Mouse (Mus musculus): ENCODE data around the gene Bcl2. TPM values are rescaled to one million over a fixed set of nuclear protein-coding genes. Genes with fewer than 3 reads are reported as not detected.

The Bcl2 gene
- polyA plus RNA-seq, 1 experiment from 2014 or later = 13.4 TPM

GRCm38 (mm10) chr1:106630973-106631372 lies 83.1 kb downstream of the Bcl2 start:
- H3K9ac ChIP-seq (ENCODE audit: low read length) = no peak overlapping the region
- 60% methylated on average over 2 of the region's 2 CpGs for WGBS
- no peaks in the 10 kb centered on the region for H3K27me3 ChIP-seq (replicated peaks; ENCODE audit: control insufficient read depth, insufficient read depth, low read length)
- H3K4me1 ChIP-seq (replicated peaks; ENCODE audit: control insufficient read depth, insufficient read depth, low read length) = peaks cover 25% of the 10 kb centered on the region
- H3K9me3 ChIP-seq (ENCODE audit: control insufficient read depth, low read length) = no peaks in the 10 kb centered on the region
- ATAC-seq (replicated peaks; ENCODE audit: low FRiP score, low TSS enrichment, low read depth) (no peak), DNase-seq (ENCODE audit: low spot score) (no peak)
- no peaks in the 10 kb centered on the region for H3K36me3 ChIP-seq (ENCODE audit: control insufficient read depth, insufficient read depth, low read length)
- no peak overlapping the region for H3K4me2 ChIP-seq (ENCODE audit: low read length)
- no peak overlapping the region for H3K27ac ChIP-seq (ENCODE audit: low read depth)
- no peak overlapping the region for H3K4me3 ChIP-seq (ENCODE audit: low read depth, low read length)

- Histone ChIP-seq H3K9me3 (ENCODE audit: control insufficient read depth, low read length) (no peaks in the 10 kb centered on the region), H3K27ac (ENCODE audit: low read depth) (peak overlapping the region; percentile 70), H3K27me3 (replicated peaks; ENCODE audit: control insufficient read depth, insufficient read depth, low read length) (no peaks in the 10 kb centered on the region), H3K4me2 (ENCODE audit: low read length) (peak overlapping the region; percentile 28), H3K4me3 (ENCODE audit: low read depth, low read length) (no peak overlapping the region), H3K36me3 (ENCODE audit: control insufficient read depth, insufficient read depth, low read length) (no peaks in the 10 kb centered on the region), H3K9ac (ENCODE audit: low read length) (no peak overlapping the region), H3K4me1 (replicated peaks; ENCODE audit: control insufficient read depth, insufficient read depth, low read length) (peaks cover 22% of the 10 kb centered on the region)
- 10% methylated on average over 4 of the region's 4 CpGs for WGBS
- peak; percentile 63 for DNase-seq (ENCODE audit: low spot score)
- no peak; the same call in 1 of the 2 replicates for ATAC-seq (replicated peaks; ENCODE audit: low FRiP score, low TSS enrichment, low read depth)
These were observed 84.0 kb downstream of the Bcl2 start for GRCm38 (mm10) chr1:106629931-106630682.

- Histone ChIP-seq H3K27ac (ENCODE audit: low read depth) (peak overlapping the region; percentile 70), H3K4me3 (ENCODE audit: low read depth, low read length) (no peak overlapping the region), H3K9ac (ENCODE audit: low read length) (0 out of 2 replicates have a peak overlapping the region, but pooled peaks have one; percentile 8), H3K36me3 (ENCODE audit: control insufficient read depth, insufficient read depth, low read length) (no peaks in the 10 kb centered on the region), H3K4me1 (replicated peaks; ENCODE audit: control insufficient read depth, insufficient read depth, low read length) (peaks cover 22% of the 10 kb centered on the region), H3K4me2 (ENCODE audit: low read length) (peak overlapping the region; percentile 28), H3K27me3 (replicated peaks; ENCODE audit: control insufficient read depth, insufficient read depth, low read length) (no peaks in the 10 kb centered on the region), H3K9me3 (ENCODE audit: control insufficient read depth, low read length) (no peaks in the 10 kb centered on the region)
- ATAC-seq (replicated peaks; ENCODE audit: low FRiP score, low TSS enrichment, low read depth) (peak; percentile 60), DNase-seq (ENCODE audit: low spot score) (no peak)
- 5% methylated on average over 4 of the region's 4 CpGs for WGBS
These were observed 84.6 kb downstream of the Bcl2 start for GRCm38 (mm10) chr1:106629470-106629830.

- Histone ChIP-seq H3K9ac (ENCODE audit: low read length) (no peak overlapping the region), H3K4me1 (replicated peaks; ENCODE audit: control insufficient read depth, insufficient read depth, low read length) (peaks cover 22% of the 10 kb centered on the region), H3K4me2 (ENCODE audit: low read length) (no peak overlapping the region; the same call in 1 of the 2 replicates), H3K4me3 (ENCODE audit: low read depth, low read length) (no peak overlapping the region), H3K27ac (ENCODE audit: low read depth) (peak overlapping the region; percentile 70), H3K27me3 (replicated peaks; ENCODE audit: control insufficient read depth, insufficient read depth, low read length) (no peaks in the 10 kb centered on the region), H3K36me3 (ENCODE audit: control insufficient read depth, insufficient read depth, low read length) (no peaks in the 10 kb centered on the region), H3K9me3 (ENCODE audit: control insufficient read depth, low read length) (no peaks in the 10 kb centered on the region)
- peak; percentile 52; the same call in 1 of the 2 replicates for ATAC-seq (replicated peaks; ENCODE audit: low FRiP score, low TSS enrichment, low read depth)
- 22% methylated on average over 3 of the region's 3 CpGs for WGBS
- no peak for DNase-seq (ENCODE audit: low spot score)
These were observed 85.2 kb downstream of the Bcl2 start for GRCm38 (mm10) chr1:106628718-106629469.

- ATAC-seq (replicated peaks; ENCODE audit: low FRiP score, low TSS enrichment, low read depth) = no peak
- Histone ChIP-seq H3K4me1 (replicated peaks; ENCODE audit: control insufficient read depth, insufficient read depth, low read length) (peaks cover 22% of the 10 kb centered on the region), H3K27me3 (replicated peaks; ENCODE audit: control insufficient read depth, insufficient read depth, low read length) (no peaks in the 10 kb centered on the region), H3K4me3 (ENCODE audit: low read depth, low read length) (no peak overlapping the region), H3K4me2 (ENCODE audit: low read length) (no peak overlapping the region), H3K9ac (ENCODE audit: low read length) (no peak overlapping the region), H3K36me3 (ENCODE audit: control insufficient read depth, insufficient read depth, low read length) (no peaks in the 10 kb centered on the region), H3K9me3 (ENCODE audit: control insufficient read depth, low read length) (no peaks in the 10 kb centered on the region), H3K27ac (ENCODE audit: low read depth) (no peak overlapping the region)
- no peak for DNase-seq (ENCODE audit: low spot score)
These were observed 85.8 kb downstream of the Bcl2 start for GRCm38 (mm10) chr1:106628279-106628678.

- Histone ChIP-seq H3K9ac (ENCODE audit: low read length) (no peak overlapping the region), H3K36me3 (ENCODE audit: control insufficient read depth, insufficient read depth, low read length) (no peaks in the 10 kb centered on the region), H3K4me1 (replicated peaks; ENCODE audit: control insufficient read depth, insufficient read depth, low read length) (peaks cover 22% of the 10 kb centered on the region), H3K4me2 (ENCODE audit: low read length) (no peak overlapping the region), H3K9me3 (ENCODE audit: control insufficient read depth, low read length) (no peaks in the 10 kb centered on the region), H3K27me3 (replicated peaks; ENCODE audit: control insufficient read depth, insufficient read depth, low read length) (no peaks in the 10 kb centered on the region), H3K4me3 (ENCODE audit: low read depth, low read length) (no peak overlapping the region), H3K27ac (ENCODE audit: low read depth) (no peak overlapping the region)
- no peak for DNase-seq (ENCODE audit: low spot score)
- 51% methylated on average over 5 of the region's 5 CpGs for WGBS
- ATAC-seq (replicated peaks; ENCODE audit: low FRiP score, low TSS enrichment, low read depth) = no peak
These were observed 86.8 kb downstream of the Bcl2 start for GRCm38 (mm10) chr1:106627241-106627640.

- DNase-seq (ENCODE audit: low spot score) = no peak
These were observed 93.7 kb downstream of the Bcl2 start for GRCm38 (mm10) chr1:106620174-106620931.

GRCm38 (mm10) chr1:106618814-106619213 lies 95.3 kb downstream of the Bcl2 start:
- no peak overlapping the region for H3K9ac ChIP-seq (ENCODE audit: low read length)

More at GRCm38 (mm10) chr1:106620174-106620931, 93.7 kb downstream of the Bcl2 start:
- H3K9me3 ChIP-seq (ENCODE audit: control insufficient read depth, low read length) = no peaks in the 10 kb centered on the region
- H3K4me3 ChIP-seq (ENCODE audit: low read depth, low read length) = no peak overlapping the region
- no peaks in the 10 kb centered on the region for H3K36me3 ChIP-seq (ENCODE audit: control insufficient read depth, insufficient read depth, low read length)
- H3K4me2 ChIP-seq (ENCODE audit: low read length) = no peak overlapping the region
- H3K27me3 ChIP-seq (replicated peaks; ENCODE audit: control insufficient read depth, insufficient read depth, low read length) = no peaks in the 10 kb centered on the region
- WGBS = 73% methylated on average over 3 of the region's 3 CpGs
- no peak for ATAC-seq (replicated peaks; ENCODE audit: low FRiP score, low TSS enrichment, low read depth)
- no peaks in the 10 kb centered on the region; the same call in 1 of the 2 replicates for H3K4me1 ChIP-seq (replicated peaks; ENCODE audit: control insufficient read depth, insufficient read depth, low read length)
- no peak overlapping the region for H3K9ac ChIP-seq (ENCODE audit: low read length)
- no peak overlapping the region for H3K27ac ChIP-seq (ENCODE audit: low read depth)

More at GRCm38 (mm10) chr1:106618814-106619213, 95.3 kb downstream of the Bcl2 start:
- 72% methylated on average over 3 of the region's 3 CpGs for WGBS
- no peaks in the 10 kb centered on the region; the same call in 1 of the 2 replicates for H3K4me1 ChIP-seq (replicated peaks; ENCODE audit: control insufficient read depth, insufficient read depth, low read length)
- H3K27me3 ChIP-seq (replicated peaks; ENCODE audit: control insufficient read depth, insufficient read depth, low read length) = no peaks in the 10 kb centered on the region
- ATAC-seq (replicated peaks; ENCODE audit: low FRiP score, low TSS enrichment, low read depth) (no peak), DNase-seq (ENCODE audit: low spot score) (no peak)
- H3K36me3 ChIP-seq (ENCODE audit: control insufficient read depth, insufficient read depth, low read length) = no peaks in the 10 kb centered on the region
- H3K4me3 ChIP-seq (ENCODE audit: low read depth, low read length) = no peak overlapping the region
- no peak overlapping the region for H3K27ac ChIP-seq (ENCODE audit: low read depth)
- no peak overlapping the region for H3K4me2 ChIP-seq (ENCODE audit: low read length)
- H3K9me3 ChIP-seq (ENCODE audit: control insufficient read depth, low read length) = no peaks in the 10 kb centered on the region

Measured in intestine, embryonic 14.5 days (tissue).